Mouse (Mus musculus): ENCODE measurements around the gene Preb. TPM values are rescaled to one million over a fixed set of nuclear protein-coding genes. Genes with fewer than 3 reads are reported as not detected.

The Preb gene
- 289 and 327 TPM in 2 replicates for polyA plus RNA-seq (2012; rRNA removed; ENCODE audit: low replicate concordance)

GRCm38 (mm10) chr5:30959966-30960501, at the start of gene Preb:
Gene Preb, minus strand, starts transcription at chr5:30960361.

GRCm38 (mm10) chr5:30968416-30968815, 8.3 kb upstream of the Preb start, which contains the start of gene Tcf23:
Gene Tcf23, plus strand, starts transcription at chr5:30968662.

GRCm38 (mm10) chr5:30944956-30945781, 15.0 kb downstream of the Preb start, which contains the start of gene Cgref1:
Gene Cgref1, minus strand, starts transcription at chr5:30945591.

GRCm38 (mm10) chr5:30921256-30922033, 38.7 kb downstream of the Preb start, which contains the start of gene Khk:
Gene Khk, plus strand, starts transcription at chr5:30921431.

GRCm38 (mm10) chr5:30913060-30913841, 46.9 kb downstream of the Preb start, which contains the start of gene Emilin1:
Gene Emilin1, plus strand, starts transcription at chr5:30913402.

GRCm38 (mm10) chr5:30907413-30908059, 52.6 kb downstream of the Preb start, which contains the start of gene Ost4:
Gene Ost4, minus strand, starts transcription at chr5:30907788.

Other genes with a start within 250 kb of the Preb start
- gene Dpysl5, start 248.8 kb downstream of the Preb start, polyA plus RNA-seq (2012; rRNA removed; ENCODE audit: low replicate concordance) = 0.23 and 1.1 TPM in 2 replicates
- 43.8 and 48.3 TPM in 2 replicates for gene Mapre3, start 145.7 kb downstream of the Preb start, polyA plus RNA-seq (2012; rRNA removed; ENCODE audit: low replicate concordance)
- 80.9 and 122 TPM in 2 replicates for gene Tmem214, start 92.3 kb downstream of the Preb start, polyA plus RNA-seq (2012; rRNA removed; ENCODE audit: low replicate concordance)
- 7.7 and 21.6 TPM in 2 replicates for gene Agbl5, start 71.7 kb downstream of the Preb start, polyA plus RNA-seq (2012; rRNA removed; ENCODE audit: low replicate concordance)
- gene Ost4, start 52.6 kb downstream of the Preb start, polyA plus RNA-seq (2012; rRNA removed; ENCODE audit: low replicate concordance) = 286 and 295 TPM in 2 replicates
- 32.9 and 197 TPM in 2 replicates for gene Emilin1, start 47.0 kb downstream of the Preb start, polyA plus RNA-seq (2012; rRNA removed; ENCODE audit: low replicate concordance)
- 35.3 and 66.7 TPM in 2 replicates for gene Khk, start 38.9 kb downstream of the Preb start, polyA plus RNA-seq (2012; rRNA removed; ENCODE audit: low replicate concordance)
- gene Cgref1, start 14.8 kb downstream of the Preb start, polyA plus RNA-seq (2012; rRNA removed; ENCODE audit: low replicate concordance) = 1.1 and 6.2 TPM in 2 replicates
- gene Tcf23, start 8.3 kb upstream of the Preb start, polyA plus RNA-seq (2012; rRNA removed; ENCODE audit: low replicate concordance) = 0.69 and 25.8 TPM in 2 replicates
- 209 and 273 TPM in 2 replicates for gene Atraid, start 88.0 kb upstream of the Preb start, polyA plus RNA-seq (2012; rRNA removed; ENCODE audit: low replicate concordance)
- 40.4 and 53.2 TPM in 2 replicates for gene Slc5a6, start 88.6 kb upstream of the Preb start, polyA plus RNA-seq (2012; rRNA removed; ENCODE audit: low replicate concordance)
- gene Cad, start 94.4 kb upstream of the Preb start, polyA plus RNA-seq (2012; rRNA removed; ENCODE audit: low replicate concordance) = 21.5 and 75.0 TPM in 2 replicates
- not detected in 2 replicates for gene Dnajc5g, start 145.9 kb upstream of the Preb start, polyA plus RNA-seq (2012; rRNA removed; ENCODE audit: low replicate concordance)
- 0.12 TPM in 1 of 2 replicates, not detected in the other for gene Slc30a3, start 147.9 kb upstream of the Preb start, polyA plus RNA-seq (2012; rRNA removed; ENCODE audit: low replicate concordance)
- not detected in 2 replicates for gene Trim54, start 156.4 kb upstream of the Preb start, polyA plus RNA-seq (2012; rRNA removed; ENCODE audit: low replicate concordance)
- gene Ucn, start 178.5 kb upstream of the Preb start, polyA plus RNA-seq (2012; rRNA removed; ENCODE audit: low replicate concordance) = not detected in 2 replicates
- gene Mpv17, start 193.9 kb upstream of the Preb start, polyA plus RNA-seq (2012; rRNA removed; ENCODE audit: low replicate concordance) = 163 and 250 TPM in 2 replicates
- gene Gm29609, start 219.6 kb upstream of the Preb start, polyA plus RNA-seq (2012; rRNA removed; ENCODE audit: low replicate concordance) = 4.4 and 5.4 TPM in 2 replicates
- gene Gtf3c2, start 219.8 kb upstream of the Preb start, polyA plus RNA-seq (2012; rRNA removed; ENCODE audit: low replicate concordance) = 57.4 and 85.2 TPM in 2 replicates
- gene Snx17, start 232.9 kb upstream of the Preb start, polyA plus RNA-seq (2012; rRNA removed; ENCODE audit: low replicate concordance) = 108 and 112 TPM in 2 replicates
- 39.2 and 59.8 TPM in 2 replicates for gene Eif2b4, start 233.1 kb upstream of the Preb start, polyA plus RNA-seq (2012; rRNA removed; ENCODE audit: low replicate concordance)
- 34.3 and 47.6 TPM in 2 replicates for gene Zfp513, start 241.9 kb upstream of the Preb start, polyA plus RNA-seq (2012; rRNA removed; ENCODE audit: low replicate concordance)